Mouse (Mus musculus): Measurements from ENCODE around the gene Chrm3.

Chrm3 gene

GRCm38 (mm10) chr13:9992640-9993039, 368.0 kb downstream of the Chrm3 start:
- no peak for DNase-seq (ENCODE audit: low spot score in 2 of 2)

- DNase-seq (ENCODE audit: low spot score in 2 of 2): no peak
These were observed 375.0 kb downstream of the Chrm3 start for GRCm38 (mm10) chr13:9985648-9986047.

GRCm38 (mm10) chr13:9983293-9983692, 377.4 kb downstream of the Chrm3 start:
- no peak for DNase-seq (ENCODE audit: low spot score in 2 of 2)

GRCm38 (mm10) chr13:9977699-9978098, 382.9 kb downstream of the Chrm3 start:
- no peak for DNase-seq (ENCODE audit: low spot score in 2 of 2)

- DNase-seq (ENCODE audit: low spot score in 2 of 2): no peak
These were observed 386.8 kb downstream of the Chrm3 start for GRCm38 (mm10) chr13:9973742-9974321.

- DNase-seq (ENCODE audit: low spot score in 2 of 2): no peak
These were observed 388.8 kb downstream of the Chrm3 start for GRCm38 (mm10) chr13:9971845-9972244.

DNA sequence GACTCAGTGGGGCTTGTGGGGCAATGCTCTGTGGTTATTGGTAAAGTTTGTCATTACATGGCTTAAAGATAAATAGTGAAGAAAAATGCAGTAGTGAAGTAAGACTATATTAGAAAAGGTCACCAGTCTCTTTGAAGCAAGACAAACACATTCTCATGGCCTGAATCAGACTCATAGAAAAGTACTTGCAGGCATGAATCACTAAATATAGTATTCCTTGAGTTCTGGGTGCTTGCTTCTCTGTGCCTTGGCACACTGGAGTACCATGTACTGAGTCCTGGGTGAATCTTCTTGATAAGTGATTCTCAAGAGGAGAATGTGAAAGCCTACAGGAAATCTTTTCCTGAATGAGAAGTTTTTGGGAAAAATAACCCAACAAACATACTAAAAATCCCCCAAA, 408.0 kb downstream of the Chrm3 start:
- no peak for DNase-seq (ENCODE audit: low spot score in 2 of 2)

GRCm38 (mm10) chr13:9951376-9951775, 409.3 kb downstream of the Chrm3 start:
- DNase-seq (ENCODE audit: low spot score in 2 of 2): no peak

GRCm38 (mm10) chr13:9949091-9949490, 411.6 kb downstream of the Chrm3 start:
- DNase-seq (ENCODE audit: low spot score in 2 of 2): no peak

- no peak for DNase-seq (ENCODE audit: low spot score in 2 of 2)
These were observed 420.5 kb downstream of the Chrm3 start for GRCm38 (mm10) chr13:9940186-9940585.

DNA sequence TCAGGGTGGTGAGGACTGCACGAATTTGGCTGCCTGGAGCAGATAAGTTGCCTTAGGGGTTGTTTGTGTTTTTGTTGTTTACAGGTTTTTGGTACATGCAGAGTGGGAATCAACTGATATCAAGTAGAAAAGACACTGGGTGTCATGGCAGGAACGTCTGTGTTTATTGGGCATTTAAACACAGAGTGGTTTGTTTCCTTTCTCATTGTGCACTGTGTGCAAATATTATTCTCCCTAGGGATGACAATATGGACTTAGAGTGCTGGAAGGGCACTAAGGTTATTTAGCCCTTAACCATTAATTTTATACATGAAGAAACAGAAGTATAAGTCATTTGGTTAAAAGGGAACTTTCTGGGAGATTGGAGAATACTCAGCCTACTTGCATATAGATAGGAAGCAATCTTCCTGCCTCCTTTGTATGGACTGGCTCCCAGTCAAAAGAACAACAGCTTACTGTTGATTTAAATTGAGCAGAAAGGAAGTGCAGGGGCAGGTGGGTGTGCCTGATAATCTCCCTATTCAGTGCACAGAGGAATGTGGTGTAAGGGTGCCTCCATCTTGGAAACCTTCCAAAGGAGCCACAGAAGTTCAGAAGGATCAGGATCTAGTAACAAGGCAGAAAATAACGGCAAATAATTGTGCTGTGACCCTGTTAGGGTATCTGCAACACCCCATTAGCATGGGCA, 421.7 kb downstream of the Chrm3 start:
- DNase-seq (ENCODE audit: low spot score in 2 of 2): no peak

- no peak for DNase-seq (ENCODE audit: low spot score in 2 of 2)
These were observed 427.9 kb downstream of the Chrm3 start for GRCm38 (mm10) chr13:9932714-9933113.

DNA sequence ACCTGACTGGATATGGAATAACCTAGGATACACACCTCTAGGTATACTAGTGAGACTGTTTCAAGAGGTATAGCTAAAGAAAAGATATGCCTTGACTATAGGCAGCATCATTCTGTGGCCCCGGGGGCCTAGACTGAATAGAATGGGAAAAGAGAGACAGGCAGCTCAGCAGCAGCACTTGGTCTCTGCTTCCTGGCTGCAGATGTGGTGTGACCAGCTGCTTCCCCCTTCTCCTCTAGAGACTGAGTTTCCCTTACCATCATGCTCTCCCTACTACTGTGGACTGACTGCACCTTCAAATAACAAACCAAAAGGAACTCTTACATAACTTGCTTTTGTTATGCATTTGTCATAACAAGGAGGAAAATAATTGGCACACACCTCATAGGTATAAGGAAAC, 430.0 kb downstream of the Chrm3 start:
- no peak for DNase-seq (ENCODE audit: low spot score in 2 of 2)

DNA sequence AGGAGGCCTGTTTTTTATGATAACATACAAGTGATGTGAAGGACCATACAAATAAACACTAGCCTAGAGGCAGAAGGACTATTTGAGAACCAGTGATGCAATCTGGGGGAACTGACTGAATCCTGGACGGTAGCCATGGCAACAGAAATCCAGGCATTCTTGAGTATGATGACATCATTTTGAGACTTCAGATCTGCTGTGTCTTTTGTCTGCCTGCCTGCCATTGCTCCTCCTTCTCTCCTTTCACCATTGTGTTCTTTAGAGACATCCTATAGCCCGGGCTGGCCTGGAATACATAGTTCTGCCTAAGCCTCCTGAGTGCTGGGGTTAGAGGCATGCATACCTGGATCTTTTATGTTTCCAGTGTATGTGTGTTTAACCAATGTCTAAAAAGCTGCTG, 430.7 kb downstream of the Chrm3 start:
- DNase-seq (ENCODE audit: low spot score in 2 of 2): no peak

DNA sequence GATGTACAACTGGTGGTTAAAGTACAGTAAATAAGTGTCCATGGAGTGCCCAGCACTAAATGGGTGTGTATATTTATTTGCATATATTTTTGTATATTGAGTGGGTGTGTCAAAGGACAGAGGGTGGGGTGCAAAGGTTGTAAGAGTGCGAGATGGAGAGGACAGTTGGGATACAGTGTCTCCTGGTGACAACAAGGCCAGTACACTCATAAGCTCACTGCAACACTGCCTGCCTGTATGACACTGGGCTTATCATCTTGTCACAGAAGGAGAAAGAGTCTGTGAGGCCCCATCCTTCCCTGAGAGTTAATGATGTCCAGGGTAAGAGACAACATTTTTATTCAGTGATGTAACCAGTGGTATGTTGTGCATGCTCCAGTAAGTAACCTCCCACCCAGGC, 439.5 kb downstream of the Chrm3 start:
- DNase-seq (ENCODE audit: low spot score in 2 of 2): no peak

- DNase-seq (ENCODE audit: low spot score in 2 of 2): no peak
These were observed 447.9 kb downstream of the Chrm3 start for GRCm38 (mm10) chr13:9912697-9913096.

DNA sequence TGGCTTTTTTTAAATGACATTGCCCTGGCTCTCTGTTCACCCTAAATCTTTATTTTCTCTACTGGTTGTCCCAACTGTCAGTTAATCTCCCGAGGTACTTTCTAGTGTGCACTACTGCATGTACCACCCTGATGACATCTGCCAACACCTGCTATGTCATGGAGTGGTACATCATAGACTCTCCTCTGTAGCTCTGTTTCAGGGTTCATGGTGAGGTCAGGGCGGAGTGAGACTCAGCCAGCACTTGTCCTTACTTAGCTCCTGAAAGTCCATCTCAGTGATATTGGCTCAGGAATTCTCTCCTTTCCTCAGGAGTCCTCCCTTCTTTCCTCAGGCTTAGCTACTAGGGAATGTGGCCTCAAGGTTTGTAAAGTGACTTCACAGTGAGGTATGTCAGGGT, 451.9 kb downstream of the Chrm3 start:
- no peak for DNase-seq (ENCODE audit: low spot score in 2 of 2)

- no peak for DNase-seq (ENCODE audit: low spot score in 2 of 2)
These were observed 453.4 kb downstream of the Chrm3 start for GRCm38 (mm10) chr13:9907202-9907601.

DNA sequence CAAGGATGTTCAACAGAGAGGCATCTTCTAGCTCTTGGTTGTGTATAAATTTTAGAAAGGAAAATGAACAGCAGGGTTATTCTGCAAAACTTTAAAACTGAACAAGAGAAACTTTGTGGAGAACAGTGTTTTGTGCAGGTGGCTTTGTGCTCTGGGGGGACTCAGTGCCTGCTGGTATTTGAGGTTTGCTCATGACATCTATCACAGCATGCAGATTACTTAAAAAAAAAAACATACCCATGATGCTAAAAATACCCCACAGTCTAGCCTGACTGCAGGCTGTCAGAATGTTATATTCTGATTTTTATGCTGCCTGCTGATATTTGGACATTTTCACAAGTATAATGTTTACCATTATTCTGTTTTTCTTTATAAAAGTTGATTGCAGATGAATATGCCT, 456.2 kb downstream of the Chrm3 start:
- no peak for DNase-seq (ENCODE audit: low spot score in 2 of 2)

DNA sequence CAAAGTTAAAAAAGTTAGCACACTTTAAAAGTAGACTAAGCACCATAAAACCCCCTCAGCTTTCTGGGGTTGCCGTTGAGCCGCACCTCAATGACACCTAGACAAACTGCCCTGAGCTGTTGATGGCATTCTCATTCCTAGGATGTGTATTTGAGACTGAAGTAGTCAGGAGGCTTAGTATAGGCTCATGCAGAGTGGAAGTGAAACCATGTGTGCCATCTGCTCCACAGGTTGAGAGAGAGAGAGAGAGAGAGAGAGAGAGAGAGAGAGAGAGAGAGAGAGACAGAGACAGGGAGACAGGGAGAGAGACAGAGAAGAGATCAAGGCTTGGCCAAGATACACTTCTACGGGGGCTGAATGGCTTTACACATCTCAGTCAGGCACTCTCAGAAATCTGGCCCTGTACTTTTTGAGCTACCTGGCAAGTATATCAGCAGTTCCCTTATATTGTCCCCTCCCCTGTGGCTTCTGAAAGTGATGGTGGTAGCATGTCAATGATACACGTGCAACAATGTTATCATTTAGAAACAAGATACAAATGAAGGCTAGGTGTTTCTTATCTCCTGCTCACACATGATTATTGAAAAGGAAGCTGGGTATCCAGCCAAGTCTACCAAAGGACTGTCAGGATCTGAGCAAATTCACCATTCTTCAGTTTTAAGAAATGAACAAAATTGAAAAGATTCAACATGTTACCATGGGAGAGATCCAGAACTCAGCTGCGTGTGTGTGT, 459.8 kb downstream of the Chrm3 start:
- DNase-seq (ENCODE audit: low spot score in 2 of 2): no peak

DNA sequence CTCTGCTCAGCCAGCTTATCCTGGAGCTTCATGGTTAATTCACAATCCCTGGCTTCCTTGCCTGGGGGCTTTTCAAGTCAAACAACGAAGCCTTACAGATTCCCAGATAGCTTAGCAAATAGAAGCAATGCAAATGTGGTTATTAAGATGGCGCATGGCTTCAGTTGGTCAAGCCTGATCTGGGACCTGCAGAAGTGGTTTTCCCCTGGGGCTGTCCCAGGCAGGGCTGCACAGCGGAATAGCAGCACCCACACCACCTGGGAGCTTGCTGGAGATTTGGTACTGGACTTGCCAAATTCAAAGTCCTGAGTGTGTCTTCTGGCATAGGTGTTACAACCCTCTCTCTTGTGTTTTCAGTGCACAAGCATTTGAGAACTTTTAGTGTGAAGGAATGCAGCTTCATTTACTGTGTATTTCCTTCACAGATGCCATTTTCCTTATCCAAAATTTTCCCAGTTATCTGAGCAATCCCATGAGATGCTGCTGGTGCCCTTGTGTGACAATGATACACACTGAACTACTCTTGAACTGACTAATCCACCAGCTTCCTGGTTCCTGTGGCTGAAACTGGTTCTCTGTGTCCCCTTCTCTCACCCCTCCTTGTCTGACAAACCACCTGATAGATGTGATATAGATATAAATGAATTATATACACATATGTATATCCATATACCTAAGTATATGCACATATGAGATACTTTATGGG, 461.8 kb downstream of the Chrm3 start:
- no peak for DNase-seq (ENCODE audit: low spot score in 2 of 2)

DNA sequence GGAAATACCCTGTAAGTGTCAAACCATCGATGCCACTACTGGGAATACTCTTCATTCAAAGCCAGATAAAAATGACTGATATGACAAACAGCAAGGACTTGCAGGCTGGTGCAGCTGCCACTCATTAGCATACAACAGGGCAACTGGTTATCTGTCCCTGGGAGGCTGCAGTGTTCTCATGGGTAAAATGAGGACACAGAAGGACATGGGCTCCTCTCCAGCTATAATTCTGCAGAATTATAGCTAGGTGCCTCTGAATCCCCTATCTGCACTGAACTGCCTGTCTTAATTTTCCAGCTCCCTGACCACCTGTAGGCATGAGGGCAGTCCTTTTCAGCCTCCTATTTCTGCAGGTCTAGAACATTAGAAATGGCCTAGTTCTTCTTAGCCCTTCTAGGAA, 463.4 kb downstream of the Chrm3 start:
- no peak for DNase-seq (ENCODE audit: low spot score in 2 of 2)
